Mouse (Mus musculus) lung, postnatal 36 days (tissue): ENCODE measurements around the gene Drap1.
A peak's percentile ranks its signal among the peaks of the same experiment; 100 is the strongest.

Experiments used
- DNase-seq: peaks from one replicate; pipeline ENCODE4 v3.0.0; 2022; ENCODE audit warnings: mixed read lengths

Gene Drap1

DNA sequence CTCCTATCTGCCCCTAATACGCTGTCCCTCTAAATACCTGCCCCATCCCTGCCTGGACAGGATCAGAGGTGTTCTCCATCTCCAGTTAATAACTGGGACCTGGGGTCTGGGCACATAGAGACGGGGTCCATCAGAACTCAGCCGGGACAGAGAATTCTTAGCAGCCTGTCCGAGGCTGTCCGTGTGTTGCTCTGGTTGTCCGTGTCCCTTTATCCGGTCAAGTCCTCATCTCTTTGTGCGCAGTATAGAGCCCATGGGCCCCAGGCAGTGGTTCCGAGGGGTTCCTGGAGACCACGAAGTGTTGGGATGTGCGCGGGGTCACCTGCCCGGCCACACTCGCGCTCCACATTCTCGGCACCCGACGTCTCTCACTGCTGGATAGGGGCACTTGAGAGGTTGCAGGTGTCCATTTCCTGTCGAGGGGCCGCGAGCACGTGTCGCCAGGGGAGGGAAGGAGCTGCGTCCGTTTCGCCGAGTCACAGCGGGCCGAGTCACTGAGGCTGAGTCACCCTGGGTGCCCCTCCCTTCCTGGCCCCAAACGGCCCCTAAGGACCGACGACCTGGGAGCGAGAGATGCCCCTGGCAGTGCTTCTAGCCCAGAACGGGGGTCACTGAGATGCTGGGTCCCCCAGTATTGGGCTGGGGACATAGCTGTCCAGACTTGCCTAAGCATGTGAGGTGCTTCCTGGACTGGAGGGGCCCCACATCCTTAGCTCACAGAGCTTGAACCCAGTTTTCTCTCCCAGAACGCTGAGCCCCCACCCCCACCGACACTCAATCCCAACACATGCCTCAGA lies 23.8 kb upstream of the Drap1 start:
- no peak for DNase-seq

DNA sequence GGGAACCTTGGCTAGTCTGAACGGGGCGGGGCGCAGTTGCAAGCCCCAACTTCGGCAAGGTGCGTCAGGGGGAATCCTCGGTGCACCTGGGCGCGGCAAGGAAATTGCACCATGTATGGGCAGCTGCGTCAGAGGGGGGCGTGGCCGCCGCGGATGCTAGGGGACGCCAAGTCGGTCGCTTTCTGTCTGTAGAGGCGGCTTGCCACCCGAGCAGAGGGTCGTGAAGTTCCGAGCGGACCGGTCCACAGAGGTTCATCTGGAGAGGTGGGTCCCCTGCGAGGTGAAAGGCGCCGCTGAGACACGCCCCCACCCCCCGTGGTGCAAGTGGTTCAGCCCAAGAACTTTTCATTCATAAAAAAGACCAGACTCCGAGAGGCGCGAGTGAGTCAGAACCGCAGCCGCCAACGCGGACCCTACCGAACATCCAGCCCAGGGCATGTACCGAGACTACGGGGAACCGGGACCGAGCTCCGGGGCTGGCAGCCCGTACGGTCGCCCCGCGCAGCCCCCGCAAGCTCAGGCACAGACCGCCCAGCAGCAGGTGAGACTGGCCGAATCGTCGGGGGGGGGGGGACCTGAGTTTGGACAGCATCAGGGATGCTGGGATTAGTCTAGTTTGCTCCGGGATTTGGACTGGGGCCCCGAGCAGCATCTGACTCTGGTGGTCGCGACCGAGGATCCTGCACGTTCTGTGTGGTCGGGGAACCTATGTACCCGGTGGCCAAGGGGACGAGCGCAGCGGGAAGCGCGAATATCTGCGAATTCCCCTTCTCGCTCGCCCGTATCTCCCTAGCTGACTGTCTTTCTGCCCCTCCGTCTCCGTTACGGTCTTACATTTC lies 23.0 kb upstream of the Drap1 start, which contains the start of gene Fosl1:
TSS of gene Fosl1 (plus strand) at position 33 of the 839 bp plus-strand sequence.
- peak; percentile 82 for DNase-seq

DNA sequence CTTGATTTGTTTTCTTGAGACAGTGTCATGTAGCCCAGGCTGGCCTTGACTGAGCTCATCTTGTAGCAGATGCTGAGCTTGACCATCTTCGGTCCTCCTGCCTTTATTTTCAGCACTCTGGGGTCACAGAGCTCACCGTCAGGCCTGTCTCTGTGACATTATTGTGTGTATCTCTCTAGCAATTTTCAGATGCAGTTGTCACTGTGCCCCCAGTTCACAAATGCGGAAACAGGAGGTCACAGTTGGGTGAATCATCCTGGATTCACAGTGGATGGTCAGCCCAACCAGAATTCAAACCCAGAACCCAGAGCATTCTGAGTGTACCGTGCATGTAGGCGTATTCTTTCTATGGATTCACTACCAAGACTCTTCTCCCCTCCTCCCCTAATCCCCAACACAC lies 21.0 kb upstream of the Drap1 start:
- DNase-seq, result no peak

DNA sequence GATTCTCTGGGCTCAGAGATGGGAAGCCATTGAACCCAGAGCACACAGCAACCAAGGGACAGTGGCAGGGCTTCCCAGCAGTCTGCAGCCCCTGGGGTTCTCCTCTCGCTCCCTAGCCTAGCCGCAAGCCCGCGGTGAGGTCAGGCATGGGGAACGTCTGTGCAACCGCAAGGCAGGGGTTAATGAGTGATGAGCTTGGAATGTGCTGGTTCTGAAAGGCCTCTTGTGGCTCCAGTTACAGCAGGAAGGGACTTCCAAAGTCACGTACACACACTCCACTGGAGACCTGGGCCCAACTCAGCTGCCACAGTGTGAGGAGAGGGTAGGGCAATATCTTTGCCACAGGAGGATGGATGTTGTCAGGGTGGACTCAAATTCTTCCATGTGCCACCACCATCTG lies 20.2 kb upstream of the Drap1 start:
- no peak for DNase-seq

DNA sequence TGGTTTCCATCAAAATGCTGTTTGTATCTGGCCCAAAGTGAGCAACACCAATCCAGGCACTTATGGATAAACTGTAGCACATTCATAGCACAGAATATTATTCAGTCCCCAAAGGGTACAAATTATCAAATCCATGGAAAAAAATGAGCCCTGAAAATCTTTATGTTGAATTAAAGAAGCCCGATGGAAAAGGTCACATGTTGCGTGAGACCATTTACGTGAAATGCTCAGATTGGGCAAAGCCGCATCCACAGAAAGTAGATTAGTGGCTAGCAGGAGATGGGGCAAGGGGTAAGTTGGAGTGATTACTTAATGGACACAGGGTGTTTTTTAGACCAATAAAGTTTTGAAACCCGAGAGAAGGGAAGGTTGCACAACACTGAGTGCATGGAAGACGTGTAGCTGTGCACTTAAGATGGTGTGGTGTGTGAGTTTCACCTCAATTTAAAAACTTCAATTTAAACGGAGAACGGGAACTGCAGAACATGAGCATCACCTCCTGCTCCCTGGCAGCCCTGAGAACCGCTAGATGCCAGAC lies 19.7 kb upstream of the Drap1 start:
- peak; percentile 39 for DNase-seq

DNA sequence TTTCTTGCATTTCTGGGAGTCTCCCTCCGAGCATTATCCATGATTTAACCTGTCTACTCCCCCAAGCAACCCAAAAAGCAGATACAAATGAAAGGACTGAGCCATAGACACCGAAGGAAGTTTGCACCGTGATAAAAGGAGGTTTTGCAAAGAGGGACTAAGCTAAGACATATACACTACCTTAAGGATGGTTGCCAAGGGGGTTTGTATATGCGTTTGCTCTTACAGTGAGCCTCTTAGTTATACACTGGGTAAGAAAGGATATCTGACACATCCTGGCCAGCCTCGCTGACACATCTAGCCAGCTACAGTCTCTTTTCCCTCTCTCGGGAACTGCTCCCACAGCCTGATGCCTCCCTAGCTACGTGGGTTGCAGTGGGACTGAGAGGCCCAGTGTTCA lies 9.2 kb upstream of the Drap1 start:
- DNase-seq, result no peak

DNA sequence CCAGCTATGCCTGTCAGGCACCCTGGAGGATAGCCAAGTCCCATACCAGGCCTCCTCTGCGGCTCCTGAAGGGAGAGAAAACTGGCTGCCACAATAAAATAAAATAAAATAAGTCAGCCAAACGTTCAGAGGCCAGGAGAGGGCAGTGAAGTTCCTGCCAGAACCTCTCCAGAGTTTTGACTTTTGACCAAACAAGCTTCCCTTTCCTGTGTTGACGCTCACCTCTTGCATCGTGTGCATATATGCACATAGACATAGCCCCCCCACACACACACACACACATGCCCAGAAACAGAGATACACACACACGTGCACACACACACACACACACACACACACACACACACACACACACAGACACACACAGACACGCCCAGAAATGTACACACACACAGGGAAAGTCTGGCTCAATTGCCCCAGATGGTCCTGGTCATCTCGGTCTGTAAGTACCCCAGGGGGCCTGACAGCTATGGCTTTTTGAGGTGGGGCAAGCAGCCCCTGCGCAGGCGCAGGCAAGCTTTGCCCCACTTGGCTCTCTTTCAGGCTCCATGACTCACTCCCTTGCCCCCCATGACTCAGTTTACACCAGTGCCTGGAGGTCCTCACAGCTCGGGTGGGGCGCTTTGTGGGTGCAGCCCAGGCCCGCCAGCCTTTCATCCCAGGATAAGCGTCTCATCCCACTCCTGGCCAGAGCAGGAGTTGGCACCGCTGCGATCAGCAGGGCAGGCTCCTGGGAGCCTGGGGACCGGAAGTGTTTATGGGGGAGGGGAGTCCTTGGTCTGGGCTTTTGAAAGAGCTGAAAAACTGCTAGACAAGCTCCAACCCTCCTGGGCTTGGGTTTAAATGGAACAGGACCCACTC lies 8.4 kb upstream of the Drap1 start:
- peak; percentile 82 for DNase-seq

DNA sequence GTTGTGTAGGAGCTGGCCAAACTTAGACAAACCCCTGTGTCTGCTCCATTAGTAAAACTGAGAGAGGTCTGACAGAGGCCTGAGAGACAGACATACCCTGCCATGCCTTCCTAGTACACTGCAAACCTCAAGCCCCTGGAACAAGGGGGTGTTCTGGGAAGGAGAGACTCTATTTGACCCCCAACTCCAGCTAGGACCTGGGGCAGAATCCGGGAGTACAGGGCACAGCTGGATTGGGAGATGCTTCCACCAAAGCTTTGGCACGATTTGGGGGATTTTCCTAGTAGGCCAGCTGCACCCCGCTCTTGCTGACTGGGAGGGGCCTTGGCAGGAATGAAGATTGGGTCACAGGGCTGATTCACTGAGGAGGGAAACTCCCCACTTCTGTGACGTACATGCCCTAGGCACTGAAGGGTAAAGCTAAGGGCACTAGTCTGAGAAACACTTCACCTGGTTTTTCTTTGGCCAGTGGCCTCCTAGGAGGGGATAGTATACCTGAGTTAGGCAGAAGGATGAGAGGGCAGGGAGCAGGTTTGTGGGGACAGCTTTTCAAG lies 7.2 kb upstream of the Drap1 start:
- DNase-seq, result peak; percentile 72

DNA sequence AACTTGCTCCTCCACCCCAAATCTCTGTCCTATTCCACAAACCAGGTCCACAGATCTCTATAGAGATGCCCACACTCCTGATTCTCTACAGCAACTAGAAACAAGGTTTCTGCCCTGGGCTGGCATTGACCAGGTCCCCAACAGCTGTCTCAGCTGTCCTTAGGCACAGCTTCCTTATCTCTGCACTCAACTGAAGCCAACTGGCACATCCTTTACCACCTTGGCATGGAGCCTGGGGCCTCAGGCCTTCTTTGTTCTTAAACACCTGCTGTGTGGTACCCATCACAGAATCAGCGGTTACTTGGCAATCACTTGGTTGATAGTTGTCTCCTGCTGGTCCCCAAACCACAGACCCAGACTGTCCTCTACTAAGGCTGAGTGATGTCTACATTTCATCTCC lies 5.6 kb upstream of the Drap1 start:
- no peak for DNase-seq

DNA sequence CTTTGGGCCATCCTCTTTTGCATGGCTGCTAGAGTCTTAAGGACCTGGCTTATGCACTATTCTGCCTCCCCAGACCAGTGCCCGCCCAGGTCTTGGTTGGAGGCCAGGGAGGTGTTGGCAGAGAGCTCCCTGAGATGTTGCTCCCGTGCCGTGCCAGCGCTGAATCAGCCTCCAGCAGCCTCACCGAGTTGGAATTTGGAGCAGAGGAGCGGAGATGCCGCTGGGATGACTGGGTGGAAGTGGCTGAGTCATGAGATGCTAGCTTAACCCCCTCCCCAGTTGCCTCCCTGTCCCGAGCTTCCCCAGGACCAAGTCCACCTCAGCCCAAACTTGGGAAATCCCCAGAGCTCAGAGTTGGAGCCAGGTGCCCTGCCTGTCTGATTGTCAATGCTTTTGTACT lies 5.0 kb upstream of the Drap1 start:
- no peak for DNase-seq

DNA sequence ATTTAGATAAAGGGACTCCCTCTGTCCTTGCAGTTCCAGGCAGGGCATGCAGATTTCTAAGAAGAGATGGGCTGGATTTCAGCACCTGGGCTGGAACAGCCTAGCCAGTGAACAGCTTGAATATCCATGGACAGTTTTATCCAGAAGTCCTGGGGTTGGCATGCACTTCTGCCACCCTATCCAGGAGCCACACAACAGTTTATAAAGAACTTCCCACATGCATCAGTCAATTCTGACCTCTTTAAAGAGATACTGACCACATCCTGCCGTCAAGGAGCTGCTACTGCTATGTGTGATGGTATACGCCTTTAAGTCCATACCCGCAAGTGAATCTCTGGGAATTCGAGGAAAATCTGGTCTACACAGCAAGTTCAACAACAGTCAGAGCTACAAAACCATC lies 4.4 kb upstream of the Drap1 start:
- DNase-seq, result no peak

DNA sequence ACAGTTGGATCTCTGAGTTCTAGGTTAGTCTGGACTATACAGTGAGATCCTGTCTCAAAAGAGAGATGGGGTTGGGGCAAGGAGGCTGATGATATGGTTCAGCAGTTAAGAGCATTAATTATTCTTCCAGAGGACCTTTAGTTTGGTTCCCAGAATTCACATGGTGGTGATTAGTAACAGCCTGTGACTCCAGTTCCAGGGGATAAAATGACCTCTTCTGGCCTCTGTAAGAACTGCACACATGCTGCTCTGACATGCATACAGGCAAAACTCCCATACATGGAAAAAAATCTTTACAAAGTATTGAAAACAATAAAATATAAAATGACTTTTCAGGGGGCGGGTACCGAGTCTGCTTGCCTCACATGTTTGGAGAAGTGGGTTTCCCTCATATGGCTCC lies 3.3 kb upstream of the Drap1 start:
- DNase-seq, result peak; percentile 79

DNA sequence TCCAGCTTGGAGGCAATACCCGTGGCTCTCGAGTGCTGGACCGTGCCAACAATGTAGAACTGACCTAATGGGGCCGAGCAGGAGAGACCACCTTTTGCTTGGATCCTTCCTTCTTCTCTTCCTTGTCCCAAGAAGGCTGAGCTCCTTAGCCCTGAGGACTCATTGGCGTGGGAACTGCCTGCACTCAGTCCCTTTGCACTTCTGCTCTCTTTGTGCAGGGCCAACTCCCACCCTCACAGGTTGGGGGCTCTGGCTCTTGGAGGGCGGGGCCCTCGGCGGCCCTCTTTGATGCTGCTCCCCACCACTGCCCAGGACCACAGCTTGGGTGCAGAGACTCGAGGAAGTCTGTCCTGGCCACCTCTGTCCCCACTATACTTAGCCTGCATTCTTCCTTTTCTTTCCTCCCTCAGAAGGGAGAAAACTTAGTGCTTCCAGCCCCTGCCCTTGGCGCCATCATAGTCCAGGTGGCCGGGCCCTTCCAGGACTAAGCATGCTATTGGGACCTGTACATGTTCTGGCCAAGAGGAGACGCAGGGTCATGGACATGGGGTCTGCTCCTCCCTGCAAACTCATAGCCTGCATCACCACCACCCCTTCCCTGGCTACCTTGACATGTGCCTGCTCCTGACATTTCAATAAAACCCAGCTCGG lies 2.0 kb upstream of the Drap1 start:
- DNase-seq, result no peak

DNA sequence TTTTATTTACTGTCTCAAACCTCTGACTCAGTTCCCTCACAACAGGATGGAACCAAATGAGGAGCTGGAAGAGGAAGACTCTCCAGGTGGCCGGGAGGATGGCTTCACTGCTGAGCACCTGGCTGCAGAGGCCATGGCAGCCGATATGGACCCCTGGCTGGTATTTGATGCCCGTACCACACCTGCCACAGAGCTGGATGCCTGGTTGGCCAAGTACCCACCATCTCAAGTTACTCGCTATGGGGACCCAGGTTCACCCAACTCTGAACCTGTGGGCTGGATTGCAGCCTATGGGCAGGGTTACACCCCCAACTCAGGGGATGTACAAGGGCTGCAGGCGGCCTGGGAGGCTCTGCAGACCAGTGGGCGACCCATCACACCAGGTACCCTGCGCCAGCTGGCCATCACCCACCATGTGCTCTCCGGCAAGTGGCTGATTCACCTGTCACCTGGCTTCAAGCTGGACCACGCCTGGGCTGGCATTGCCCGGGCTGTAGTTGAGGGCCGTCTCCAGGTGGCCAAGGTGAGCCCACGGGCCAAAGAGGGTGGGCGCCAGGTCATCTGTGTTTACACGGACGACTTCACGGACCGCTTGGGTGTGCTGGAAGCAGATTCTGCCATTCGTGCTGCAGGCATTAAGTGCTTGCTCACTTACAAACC lies 1.3 kb upstream of the Drap1 start:
- no peak for DNase-seq

DNA sequence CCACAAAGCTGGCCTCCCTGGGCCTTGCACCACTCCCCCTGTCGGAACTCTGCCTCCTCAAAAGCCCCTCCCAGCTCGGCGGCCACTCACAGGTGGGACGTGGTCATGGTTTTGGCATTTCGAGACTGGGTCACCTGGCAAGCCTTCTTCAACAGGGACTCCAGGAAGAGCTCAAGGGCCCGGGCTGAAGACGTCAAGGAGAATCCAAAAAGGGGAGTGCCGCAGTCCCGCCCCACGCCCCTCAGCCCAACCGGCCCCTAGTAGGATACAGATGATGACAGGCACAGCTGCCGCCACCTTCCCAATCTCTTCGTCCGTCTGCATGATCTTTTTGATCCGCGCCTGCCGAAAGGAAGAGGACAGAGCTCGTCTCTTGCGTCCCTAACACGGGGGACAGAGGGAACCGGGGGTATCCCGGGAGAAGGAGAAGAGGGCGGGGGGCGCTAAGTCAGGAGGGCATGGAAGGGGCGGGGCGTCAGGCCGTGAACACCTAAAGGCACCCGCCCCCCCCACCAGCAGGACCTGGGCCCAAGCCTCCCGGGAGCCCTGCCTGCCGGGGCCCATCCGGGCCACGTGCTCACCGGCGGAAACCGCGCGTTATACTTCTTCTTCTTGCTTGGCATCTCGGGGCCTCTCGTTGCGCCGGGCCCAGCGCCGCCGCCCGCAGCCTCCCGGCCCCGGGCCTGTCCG lies 542 bp downstream of the Drap1 start:
- DNase-seq, result peak; percentile 91

DNA sequence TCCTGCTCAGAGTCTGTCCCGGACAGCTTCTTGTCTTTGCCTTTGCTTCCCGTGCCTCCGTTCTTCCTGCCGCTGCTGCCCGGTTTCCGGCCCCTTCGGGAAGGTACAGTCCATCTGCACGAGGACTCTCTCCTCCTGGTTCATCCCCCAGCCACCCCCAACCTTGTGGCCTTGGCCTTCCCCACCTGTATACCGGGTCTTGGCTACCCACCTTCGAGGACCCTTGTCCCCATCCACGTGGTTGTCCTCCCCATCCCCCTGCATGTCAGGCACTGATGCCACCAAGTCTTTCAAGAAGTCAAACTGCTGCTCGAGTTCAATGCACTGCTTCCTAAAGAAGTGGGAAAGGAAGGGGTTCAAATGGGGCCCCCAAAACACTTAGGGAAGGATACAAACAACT lies 1.2 kb downstream of the Drap1 start:
- no peak for DNase-seq

DNA sequence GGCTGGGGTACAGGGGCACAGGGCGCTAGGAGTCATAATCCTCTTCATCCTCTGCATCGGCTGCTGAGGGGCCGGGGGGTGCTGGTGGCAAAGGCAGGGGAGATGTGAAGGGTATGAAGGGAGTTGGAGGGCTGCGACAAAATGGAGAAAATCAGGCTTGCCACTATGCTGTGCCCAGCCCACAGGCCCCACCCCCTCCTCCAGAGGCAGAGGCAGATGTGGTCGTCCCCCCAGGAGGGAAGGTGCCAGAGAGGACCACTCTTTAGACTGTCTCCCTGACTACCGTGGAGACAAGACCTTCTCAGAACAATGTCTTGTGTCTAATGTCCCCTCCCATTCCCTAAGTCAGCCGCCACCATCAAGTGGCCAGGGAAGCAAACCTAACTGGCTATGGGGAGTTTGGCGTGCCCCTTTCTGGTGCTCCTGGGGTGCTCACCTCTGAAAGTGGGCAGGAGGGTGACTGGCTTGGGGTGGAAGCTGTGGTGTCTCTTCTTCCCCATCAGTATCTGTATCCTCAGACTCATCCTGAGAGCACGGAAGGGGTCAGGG lies 1.8 kb downstream of the Drap1 start:
- DNase-seq, result no peak

DNA sequence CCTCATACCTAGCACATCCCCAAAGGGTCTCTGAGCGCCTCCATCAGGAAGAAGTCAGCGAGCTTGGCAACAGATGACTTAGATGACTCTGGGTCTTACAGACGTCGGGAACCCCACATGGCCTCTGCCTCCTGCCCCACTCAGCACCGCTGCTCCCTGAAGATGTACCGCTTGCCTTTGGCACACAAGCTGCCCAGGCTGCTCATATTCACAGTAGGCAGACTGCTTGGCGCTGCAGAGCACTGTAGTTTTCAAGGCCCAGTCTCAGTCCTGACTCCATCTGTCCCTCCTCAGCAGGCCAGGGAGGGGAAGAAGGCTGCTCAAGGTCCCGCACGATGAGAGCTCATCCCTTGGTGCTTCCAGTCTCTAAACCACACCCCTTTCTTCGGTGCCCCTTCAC lies 2.5 kb downstream of the Drap1 start:
- no peak for DNase-seq

DNA sequence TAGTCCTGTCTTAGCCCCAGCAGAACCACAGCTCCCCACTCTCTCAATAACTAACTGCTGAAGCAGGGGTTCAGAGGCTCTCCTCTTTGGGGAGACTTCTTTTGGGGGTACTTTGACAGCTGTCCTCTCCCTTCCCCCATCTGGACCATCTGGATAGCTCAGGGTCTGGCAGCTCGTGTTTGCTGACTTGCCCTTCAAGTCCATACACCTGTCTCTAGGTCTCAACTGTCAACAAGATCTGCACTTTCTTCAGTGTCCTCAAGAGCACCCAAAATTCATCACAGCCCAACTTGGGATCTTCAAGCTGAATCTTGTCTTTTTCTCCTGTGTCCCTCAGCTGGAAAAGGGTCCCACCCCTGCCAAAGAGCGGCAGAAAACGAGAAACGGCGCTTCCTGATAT lies 3.0 kb downstream of the Drap1 start:
- no peak for DNase-seq

DNA sequence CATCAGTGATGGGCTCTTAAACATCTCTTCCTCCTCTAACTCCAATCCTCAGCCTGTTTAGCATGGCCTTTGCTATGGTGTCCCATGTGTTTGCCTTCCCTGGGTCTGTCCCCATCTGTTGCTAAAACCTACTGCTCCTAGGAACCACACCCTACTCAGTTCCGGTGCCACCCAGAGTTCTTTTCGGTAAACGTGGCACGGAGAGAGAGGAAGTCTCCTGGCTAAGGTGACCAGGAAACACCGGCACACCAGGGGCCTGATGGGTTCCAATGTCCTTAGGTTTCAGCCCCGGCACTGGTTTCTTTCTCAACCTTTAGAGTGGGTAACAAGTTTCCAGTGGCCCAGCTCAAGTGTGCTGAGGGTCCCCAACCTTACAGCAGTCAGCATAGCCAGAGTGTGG lies 4.2 kb downstream of the Drap1 start:
- no peak for DNase-seq

DNA sequence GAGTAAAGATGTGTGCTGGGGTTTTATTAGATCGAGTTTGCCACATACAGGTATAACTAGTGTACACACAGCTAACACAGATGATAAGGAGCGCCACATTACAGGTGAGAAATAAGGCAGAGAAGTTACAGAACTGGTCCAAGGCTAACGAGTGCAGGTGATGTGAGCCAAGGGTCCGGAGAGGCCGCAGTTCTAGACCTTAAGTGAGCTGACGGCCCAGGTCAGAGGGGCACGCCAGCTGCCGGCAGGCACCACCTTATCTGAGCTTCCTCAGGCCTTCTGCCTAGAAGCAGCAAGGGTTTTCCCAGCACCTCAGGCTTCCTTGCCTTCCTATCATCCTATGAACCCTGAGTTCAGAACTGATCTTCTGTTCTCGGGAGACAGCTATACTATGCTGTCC lies 5.1 kb downstream of the Drap1 start:
- no peak for DNase-seq
